Mouse (Mus musculus) neutrophil, adult 5-6 weeks (primary cell): ENCODE data around the gene Nln. TPM values are rescaled to one million over a fixed set of nuclear protein-coding genes. Genes with fewer than 3 reads are reported as not detected.

Source experiments
- ATAC-seq: fragments of 151-379, 151-347 bp; 2 replicates; pipeline ENCODE4 v1.8.0; 2017; ENCODE audit warnings: mild to moderate bottlenecking, moderate TSS enrichment; ENCODE audit not compliant: insufficient number of reproducible peaks, poor library complexity, low FRiP score, severe bottlenecking; ENCODE audit errors: extremely low read depth
- total RNA-seq: library from RNA; stranded (forward); fragments of 200-1000 nt; gene quantifications from 2 replicates; pipeline ENCODE4 v1.2.3, GENCODE M21; 2017

Nln gene
- total RNA-seq, 1 experiment from 2014 or later: 18.5 TPM

DNA sequence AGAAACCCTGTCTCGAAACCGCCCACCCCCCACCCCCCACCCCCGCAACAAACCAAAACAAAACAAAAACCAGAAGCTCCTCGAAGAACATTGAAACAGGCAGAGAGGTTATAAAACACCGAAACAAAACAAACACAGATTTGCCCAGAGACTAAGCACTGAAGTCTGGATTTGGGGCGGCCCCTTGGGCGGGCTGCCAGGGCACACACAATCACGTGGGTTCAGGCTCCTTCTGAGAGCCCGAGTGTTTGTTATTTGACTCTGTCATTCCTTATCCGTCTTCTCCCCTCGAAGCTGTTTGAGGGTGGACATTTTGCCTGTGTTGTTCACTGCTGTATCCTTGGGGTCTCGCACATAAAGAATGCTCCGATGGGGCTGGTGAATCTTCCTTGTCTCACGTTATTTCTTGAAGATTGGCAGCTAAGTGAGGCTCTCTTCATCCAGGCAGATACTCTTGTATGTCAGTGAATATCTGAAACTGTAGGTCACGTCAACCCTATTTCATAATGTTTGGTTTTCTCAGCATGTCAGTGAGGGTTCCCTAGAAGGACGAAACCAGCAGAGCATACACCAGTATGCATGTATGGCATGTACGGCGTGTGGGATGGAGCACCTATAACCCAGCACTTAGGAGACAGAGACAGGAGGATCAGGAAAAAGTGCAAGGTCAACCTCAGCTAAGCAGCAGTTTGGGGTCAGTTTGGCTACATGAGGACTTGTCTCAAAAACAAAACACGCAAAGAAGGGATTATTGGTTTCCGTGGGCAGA is 123.7 kb downstream of the Nln start:
- ATAC-seq: no peak

DNA sequence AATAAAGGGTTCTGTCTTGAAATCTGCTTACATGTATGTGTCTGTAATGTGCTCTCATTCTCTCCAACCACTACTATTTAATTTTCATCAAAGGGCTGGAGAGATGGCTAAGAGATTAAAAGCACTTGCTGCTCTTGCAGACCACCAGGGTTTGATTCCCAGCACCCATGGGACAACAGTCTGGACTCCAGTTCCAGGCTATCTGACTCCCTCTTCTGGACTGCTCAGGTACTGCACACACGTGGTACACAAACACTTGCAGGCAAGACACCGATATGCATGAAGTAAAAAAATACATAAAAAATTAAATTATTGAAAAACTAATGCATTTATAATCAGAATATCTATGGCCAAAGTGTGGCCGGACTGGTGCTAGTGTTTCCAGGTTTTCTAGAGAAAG is 127.0 kb downstream of the Nln start:
- no peak for ATAC-seq

DNA sequence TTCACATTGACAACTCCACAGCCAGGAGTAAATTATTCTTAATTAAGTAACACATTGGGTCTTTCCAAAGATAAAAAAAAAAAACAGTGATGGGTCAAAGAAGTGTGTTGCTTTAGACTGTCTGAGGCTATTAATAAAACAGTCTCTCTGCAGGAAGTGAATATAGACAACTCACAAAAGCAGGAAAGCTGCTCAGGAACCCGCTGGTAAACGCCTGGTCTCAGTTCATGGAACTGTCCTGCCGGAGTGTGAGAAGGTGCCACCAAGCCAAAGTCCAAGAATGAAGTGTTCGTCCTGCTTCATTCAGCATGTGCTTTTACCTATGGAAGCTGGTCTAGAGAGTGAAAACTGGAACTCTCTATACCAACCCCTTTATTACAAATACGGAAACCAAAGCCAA is 129.0 kb downstream of the Nln start:
- ATAC-seq: no peak

DNA sequence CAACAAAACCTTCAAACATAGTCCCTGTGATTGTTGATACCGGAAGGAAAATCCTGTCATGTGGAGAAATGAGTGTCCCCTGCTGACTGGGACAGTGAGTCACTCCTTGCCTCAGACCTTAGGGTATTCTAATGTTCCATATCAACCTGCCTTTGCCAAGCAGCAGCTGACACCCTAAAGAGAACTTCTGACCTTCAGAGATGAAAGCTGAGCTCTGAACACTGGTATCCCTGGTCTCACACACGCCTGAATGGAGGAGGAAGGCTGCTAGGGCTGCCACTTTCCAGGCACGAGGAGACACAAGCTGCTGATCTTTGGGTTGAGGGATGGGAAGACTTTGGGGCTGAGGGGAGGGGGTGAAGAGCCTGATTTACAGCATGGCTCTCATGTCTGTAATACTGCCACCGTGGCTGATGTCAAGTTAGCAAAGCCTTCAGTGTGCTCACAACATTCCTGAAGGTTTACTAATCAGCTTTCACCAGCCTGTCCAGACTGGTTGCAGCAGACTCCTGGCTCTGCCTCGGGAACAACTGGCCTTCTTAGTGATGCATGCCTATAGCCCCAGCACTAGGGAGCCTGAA is 131.0 kb downstream of the Nln start:
- no peak for ATAC-seq

DNA sequence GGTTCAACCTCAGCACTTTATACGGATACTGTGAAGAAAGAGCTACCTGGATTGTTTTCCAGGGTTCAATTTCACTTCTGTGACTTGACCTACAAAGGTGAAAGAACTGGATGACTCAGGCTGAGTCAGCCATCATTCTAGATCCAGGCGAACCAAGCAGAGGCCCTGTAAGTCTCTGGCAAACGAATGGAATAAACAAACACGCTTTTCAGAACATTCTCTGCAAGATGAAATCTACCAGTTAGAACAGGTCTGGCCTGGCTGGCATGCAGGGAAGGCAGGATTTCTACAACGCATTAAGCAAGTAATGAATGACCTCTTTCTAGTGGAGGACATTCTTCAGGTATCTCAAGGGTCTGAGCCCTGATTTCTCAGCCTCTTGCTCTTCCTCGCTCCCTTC is 131.6 kb downstream of the Nln start:
- no peak for ATAC-seq

DNA sequence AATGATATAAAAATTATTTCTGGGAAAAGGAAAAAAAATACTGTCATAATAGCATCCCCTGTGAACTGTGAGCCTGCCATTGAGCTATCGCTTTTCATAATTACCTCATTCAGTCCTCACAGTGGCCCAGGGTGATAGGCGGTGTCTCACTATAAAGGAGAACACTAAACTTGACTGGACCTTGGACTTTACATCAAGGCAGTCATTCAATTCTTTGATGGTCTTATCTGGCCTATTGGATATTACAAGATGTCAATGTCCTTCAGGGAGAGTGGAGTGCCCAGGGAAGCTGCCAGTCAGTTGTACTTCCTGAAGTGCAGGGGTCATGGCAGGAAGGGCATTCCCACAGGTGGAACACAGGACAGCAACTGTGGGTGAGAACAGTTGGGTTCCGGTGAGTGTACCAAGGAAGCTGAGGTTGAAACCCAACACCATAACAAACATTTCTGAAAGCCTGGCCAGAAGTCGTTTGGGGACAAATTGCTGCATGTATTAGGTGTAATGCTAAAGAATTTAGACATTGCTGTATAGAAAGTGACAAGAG is 133.2 kb downstream of the Nln start:
- no peak for ATAC-seq

DNA sequence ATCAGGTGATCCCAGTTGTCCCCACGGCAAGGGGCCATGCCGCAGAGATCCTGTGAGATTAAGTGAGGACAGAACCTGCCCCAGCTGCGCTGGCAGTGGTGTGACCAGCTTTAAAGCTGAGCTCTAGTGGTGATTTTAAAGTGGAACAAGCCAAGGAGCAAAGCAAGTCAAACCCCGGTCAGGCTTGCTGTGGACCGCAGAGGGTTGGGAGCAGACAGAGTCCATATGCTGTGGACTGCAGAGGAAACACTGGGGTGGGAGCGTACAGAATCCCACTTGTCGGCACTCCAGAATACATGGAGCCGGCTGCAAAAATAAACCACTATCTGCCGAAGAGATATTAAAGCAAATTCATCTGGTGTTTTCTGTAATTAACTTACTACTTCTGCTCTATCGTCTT is 134.3 kb downstream of the Nln start:
- no peak for ATAC-seq

DNA sequence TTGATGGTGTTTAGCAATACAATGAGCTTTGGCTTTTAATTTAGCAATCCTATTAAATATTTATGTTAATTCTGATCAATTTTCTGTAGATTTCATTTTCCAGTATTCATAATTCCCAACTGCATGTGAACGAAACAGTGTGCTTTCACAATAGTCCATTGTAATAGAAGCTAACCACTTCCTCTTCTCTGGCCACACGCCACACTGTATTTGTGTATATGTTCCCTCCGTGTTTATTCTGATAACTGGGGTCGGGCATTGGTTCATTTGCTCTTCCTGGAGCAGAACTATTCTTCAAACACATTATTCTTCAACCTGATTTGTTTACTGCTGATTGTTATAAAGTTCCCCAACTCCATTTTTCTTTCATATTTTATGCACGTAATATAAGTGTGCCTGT is 135.4 kb downstream of the Nln start:
- peak; percentile 61; the same call in 1 of the 2 replicates for ATAC-seq

Other genes with a start within 250 kb of the Nln start
- 160 and 170 TPM in 2 replicates for gene Erbin, start 189.1 kb downstream of the Nln start, total RNA-seq
- 0.49 and 1.3 TPM in 2 replicates for gene Sgtb, start 127 bp upstream of the Nln start, total RNA-seq
- 30.6 and 37.0 TPM in 2 replicates for gene Trappc13, start 68.9 kb upstream of the Nln start, total RNA-seq
- gene Trim23, start 69.2 kb upstream of the Nln start, total RNA-seq: 32.4 and 33.5 TPM in 2 replicates
- gene Cenpk, start 119.0 kb upstream of the Nln start, total RNA-seq: 6.8 and 7.1 TPM in 2 replicates
- 36.3 and 37.2 TPM in 2 replicates for gene Ppwd1, start 119.2 kb upstream of the Nln start, total RNA-seq
- 28.4 and 36.1 TPM in 2 replicates for gene Adamts6, start 178.2 kb upstream of the Nln start, total RNA-seq